Mouse (Mus musculus) erythroblast, embryonic 14.5 days (primary cell): ENCODE results near the gene Sema4g. TPM values are rescaled to one million over a fixed set of nuclear protein-coding genes. Genes with fewer than 3 reads are reported as not detected.

Experiments
- H3K27me3 ChIP-seq: 2 replicates; pipeline ENCODE4 v1.6.1; 2012; ENCODE audit warnings: inconsistent platforms; ENCODE audit not compliant: control insufficient read depth
- H3K36me3 ChIP-seq: 2 replicates; pipeline ENCODE4 v1.6.1; 2012; ENCODE audit warnings: mild to moderate bottlenecking, inconsistent platforms; ENCODE audit not compliant: control insufficient read depth
- H3K4me1 ChIP-seq: 2 replicates; pipeline ENCODE4 v1.6.1; 2012; ENCODE audit warnings: inconsistent platforms; ENCODE audit not compliant: control insufficient read depth
- H3K4me3 ChIP-seq: replicated peaks from 2 replicates; pipeline ENCODE3; 2012; ENCODE audit warnings: moderate library complexity, mild to moderate bottlenecking, inconsistent platforms
- H3K9me3 ChIP-seq: 2 replicates; pipeline ENCODE4 v1.6.1; 2012; ENCODE audit warnings: low read length, inconsistent platforms, mixed read lengths; ENCODE audit not compliant: control insufficient read depth
- GATA1 ChIP-seq: IDR thresholded peaks from 2 replicates; pipeline ENCODE4 v1.6.1; 2012; ENCODE audit warnings: low read length, inconsistent platforms, mixed read lengths
- TAL1 ChIP-seq: IDR thresholded peaks from 3 replicates; pipeline ENCODE4 v1.6.1; 2012; ENCODE audit warnings: low read length, inconsistent platforms, mixed read lengths
- polyA plus RNA-seq: library from polyadenylated mRNA; stranded (reverse); fragments of >175 nt; gene quantifications from 2 replicates; pipeline ENCODE4 v1.2.3, GENCODE M21; 2012

Sema4g gene
- polyA plus RNA-seq, 1 experiment: 0.05 TPM

- H3K4me1 ChIP-seq: peaks cover 28% of the 10 kb centered on the region
- no peaks in the 10 kb centered on the region for H3K9me3 ChIP-seq
- H3K4me3 ChIP-seq: no peak overlapping the region
- H3K27me3 ChIP-seq: peaks cover 85% of the 10 kb centered on the region
- no peaks in the 10 kb centered on the region for H3K36me3 ChIP-seq
- no peak for TF ChIP-seq GATA1
These were observed 55.6 kb downstream of the Sema4g start for GRCm38 (mm10) chr19:45044389-45044927.

- peaks cover 81% of the 10 kb centered on the region for H3K27me3 ChIP-seq
These were observed 56.3 kb downstream of the Sema4g start for GRCm38 (mm10) chr19:45045236-45045635.

DNA sequence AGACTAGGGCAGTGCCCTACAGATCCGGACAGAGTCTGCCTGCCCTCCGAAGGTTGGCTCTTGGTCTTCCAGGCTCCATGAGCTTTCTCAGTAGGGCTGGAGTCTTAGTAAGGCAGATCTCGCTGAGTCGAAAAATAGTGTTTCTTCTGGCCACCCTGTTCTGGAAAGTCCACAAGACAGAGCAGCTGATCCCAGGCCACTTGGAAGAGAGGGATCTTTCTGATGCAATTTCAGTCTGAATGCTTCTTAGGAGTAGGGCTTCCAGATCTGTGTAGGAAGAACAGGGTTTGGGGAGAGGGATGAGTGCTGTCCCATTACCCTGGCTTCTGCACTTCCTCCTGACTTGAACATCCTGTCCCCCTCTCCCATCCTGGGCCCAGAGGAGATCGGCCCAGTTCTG, 56.8 kb downstream of the Sema4g start, which contains the start of gene Pdzd7:
Gene Pdzd7 (minus strand): TSS at position 67 of the 400 bp plus-strand sequence.
- TF ChIP-seq GATA1 (no peak), TAL1 (no peak)
- peaks cover 77% of the 10 kb centered on the region for H3K27me3 ChIP-seq
- peak within 1 kb of the TSS; percentile 64 for H3K4me3 ChIP-seq
- H3K4me1 ChIP-seq: peaks cover 28% of the 10 kb centered on the region
- no peaks in the 10 kb centered on the region for H3K9me3 ChIP-seq
- no peaks in the 10 kb centered on the region for H3K36me3 ChIP-seq

More at GRCm38 (mm10) chr19:45045236-45045635, 56.3 kb downstream of the Sema4g start:
- no peaks in the 10 kb centered on the region for H3K9me3 ChIP-seq
- peaks cover 28% of the 10 kb centered on the region for H3K4me1 ChIP-seq
- H3K4me3 ChIP-seq: no peak overlapping the region
- no peak for TF ChIP-seq GATA1
- TF ChIP-seq TAL1: no peak
- no peaks in the 10 kb centered on the region for H3K36me3 ChIP-seq

GRCm38 (mm10) chr19:45046523-45047321, 57.8 kb downstream of the Sema4g start:
- Histone ChIP-seq H3K36me3 (no peaks in the 10 kb centered on the region), H3K9me3 (no peaks in the 10 kb centered on the region), H3K4me1 (peaks cover 28% of the 10 kb centered on the region), H3K27me3 (peaks cover 66% of the 10 kb centered on the region), H3K4me3 (peak overlapping the region; percentile 64)
- TF ChIP-seq GATA1: no peak
- no peak for TF ChIP-seq TAL1

GRCm38 (mm10) chr19:45047417-45047934, 58.6 kb downstream of the Sema4g start, which contains the start of gene Sfxn3:
Sfxn3 (plus strand) TSS chr19:45047503.
- Histone ChIP-seq H3K4me3 (peak within 1 kb of the TSS; percentile 64), H3K4me1 (peaks cover 28% of the 10 kb centered on the region), H3K27me3 (peaks cover 59% of the 10 kb centered on the region), H3K36me3 (no peaks in the 10 kb centered on the region), H3K9me3 (no peaks in the 10 kb centered on the region)
- TF ChIP-seq TAL1: no peak
- TF ChIP-seq GATA1: no peak

DNA sequence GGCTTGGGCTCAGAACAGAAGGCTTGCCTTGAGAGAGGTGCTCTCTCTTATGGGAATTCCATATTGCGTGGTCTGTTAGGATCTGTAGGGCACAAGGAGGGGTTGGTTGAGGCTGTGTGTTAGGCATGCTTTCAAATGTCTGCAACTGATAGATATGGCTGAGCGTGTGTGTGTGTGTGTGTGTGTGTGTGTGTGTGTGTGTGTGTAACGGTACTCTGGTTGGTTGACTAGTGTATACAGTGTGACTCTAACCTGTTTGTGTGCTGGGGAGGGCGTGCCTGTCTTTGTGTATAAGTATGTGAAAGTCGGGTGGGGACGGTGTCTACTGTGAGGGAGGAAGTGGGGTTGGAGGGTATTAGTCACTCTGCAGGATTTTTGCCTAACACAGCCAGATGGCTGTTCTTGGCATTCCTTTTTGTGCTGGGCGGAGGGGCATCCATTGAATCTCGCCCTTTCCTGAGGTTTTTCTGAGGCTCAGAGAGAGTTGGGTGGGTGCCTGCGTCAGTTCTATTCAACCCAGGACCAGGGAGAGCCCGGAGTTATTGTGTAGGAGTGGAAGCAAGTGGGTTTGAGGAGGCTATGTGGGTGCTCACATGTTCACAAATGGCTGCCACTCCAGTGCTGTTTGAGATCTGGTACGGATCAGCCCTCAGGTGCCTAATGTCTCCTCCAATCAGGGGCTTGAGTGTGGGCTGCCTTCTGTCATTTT, 59.2 kb downstream of the Sema4g start:
- Histone ChIP-seq H3K27me3 (peaks cover 56% of the 10 kb centered on the region), H3K9me3 (no peaks in the 10 kb centered on the region), H3K4me3 (peak overlapping the region; percentile 64), H3K36me3 (no peaks in the 10 kb centered on the region), H3K4me1 (peaks cover 28% of the 10 kb centered on the region)
- no peak for TF ChIP-seq TAL1
- TF ChIP-seq GATA1: no peak

GRCm38 (mm10) chr19:45048644-45049365, 59.9 kb downstream of the Sema4g start:
- Histone ChIP-seq H3K36me3 (no peaks in the 10 kb centered on the region), H3K4me1 (peaks cover 28% of the 10 kb centered on the region), H3K27me3 (peaks cover 49% of the 10 kb centered on the region), H3K4me3 (no peak overlapping the region), H3K9me3 (no peaks in the 10 kb centered on the region)
- TF ChIP-seq GATA1: no peak
- no peak for TF ChIP-seq TAL1

- no peaks in the 10 kb centered on the region for H3K9me3 ChIP-seq
- no peak for TF ChIP-seq GATA1
- no peak for TF ChIP-seq TAL1
These were observed 60.6 kb downstream of the Sema4g start for GRCm38 (mm10) chr19:45049523-45049922.

More at GRCm38 (mm10) chr19:45049523-45049922, 60.6 kb downstream of the Sema4g start:
- no peaks in the 10 kb centered on the region for H3K36me3 ChIP-seq
- no peak overlapping the region for H3K4me3 ChIP-seq
- H3K4me1 ChIP-seq: peaks cover 28% of the 10 kb centered on the region
- H3K27me3 ChIP-seq: peaks cover 42% of the 10 kb centered on the region

Other genes starting within 250 kb of the Sema4g start
- gene Pax2, start 233.1 kb upstream of the Sema4g start, polyA plus RNA-seq: not detected in 2 replicates
- gene Slf2, start 58.0 kb upstream of the Sema4g start, polyA plus RNA-seq: 0.54 and 0.61 TPM in 2 replicates
- gene Twnk, start 16.6 kb downstream of the Sema4g start, polyA plus RNA-seq: 0.17 and 0.29 TPM in 2 replicates
- 7.0 and 7.7 TPM in 2 replicates for gene Mrpl43, start 17.3 kb downstream of the Sema4g start, polyA plus RNA-seq
- gene Lzts2, start 25.3 kb downstream of the Sema4g start, polyA plus RNA-seq: 0.29 and 0.33 TPM in 2 replicates
- not detected in 2 replicates for gene Pdzd7, start 56.6 kb downstream of the Sema4g start, polyA plus RNA-seq
- gene Sfxn3, start 58.4 kb downstream of the Sema4g start, polyA plus RNA-seq: 0.08 and 0.11 TPM in 2 replicates
- not detected in 2 replicates for gene Kazald1, start 86.1 kb downstream of the Sema4g start, polyA plus RNA-seq
- gene Tlx1, start 161.6 kb downstream of the Sema4g start, polyA plus RNA-seq: not detected in 2 replicates
- gene Lbx1, start 246.7 kb downstream of the Sema4g start, polyA plus RNA-seq: not detected in 2 replicates